9 mouse cellular contexts compared by ENCODE assay signal in genomic region chr7:45477003-45477402, GRCm38 (mm10). TPM values are rescaled to one million over a fixed set of nuclear protein-coding genes. Genes with fewer than 3 reads are reported as not detected.
DNase-seq lines count a peak whose midpoint lies in the region; ATAC-seq and TF ChIP-seq lines count a peak whose summit lies in the region.
"Had no signal": no experiment of that assay in that cellular context is flagged by ENCODE, and none has a peak within 500 bp of the region (broad histone marks: within the 10 kb centered on the region; RNA-seq: fewer than 3 reads in every experiment).

No protein-coding gene starts in this region.

- no peak overlapping the region for H3K4me3 ChIP-seq in forebrain, embryonic 11.5 days (ENCODE audit: low read depth, low read length)
- H3K4me3 ChIP-seq in forebrain, embryonic 12.5 days (replicated peaks): no peak overlapping the region
- H3K4me3 ChIP-seq in midbrain, embryonic 12.5 days: no peak overlapping the region
- H3K4me3 ChIP-seq in midbrain, embryonic 13.5 days (replicated peaks): no peak overlapping the region
- H3K4me3 ChIP-seq in hindbrain, postnatal 0 days (ENCODE audit: low read length): no peak overlapping the region

- peak; percentile 69 for DNase-seq in forebrain, embryonic 11.5 days (ENCODE audit: low spot score)
- DNase-seq in cerebellum, postnatal 10 days: peak; percentile 80 to 81
- peak; percentile 82 for DNase-seq in hindbrain, postnatal 0 days (ENCODE audit: low spot score)
- DNase-seq in lung, postnatal 14 days: peak; percentile 75
- peak; percentile 47 to 54 for DNase-seq in spleen, postnatal 36 days (ENCODE audit: low spot score in 2 of 2)

- H3K36me3 ChIP-seq in forebrain, embryonic 11.5 days (ENCODE audit: control insufficient read depth, insufficient read depth, low read length): no peaks in the 10 kb centered on the region
- H3K36me3 ChIP-seq in forebrain, embryonic 12.5 days (replicated peaks): no peaks in the 10 kb centered on the region
- no peaks in the 10 kb centered on the region for H3K36me3 ChIP-seq in midbrain, embryonic 12.5 days
- H3K36me3 ChIP-seq in midbrain, embryonic 13.5 days: no peaks in the 10 kb centered on the region
- H3K36me3 ChIP-seq in hindbrain, postnatal 0 days (ENCODE audit: insufficient read depth, low read length): no peaks in the 10 kb centered on the region

- no peak for ATAC-seq in forebrain, embryonic 11.5 days (replicated peaks; ENCODE audit: low FRiP score)
- ATAC-seq in forebrain, embryonic 12.5 days (ENCODE audit: low FRiP score): no peak
- ATAC-seq in midbrain, embryonic 12.5 days (ENCODE audit: low FRiP score, low read depth): peak; percentile 30; the same call in 1 of the 2 replicates
- ATAC-seq in midbrain, embryonic 13.5 days: no peak
- peak; percentile 50; the same call in 1 of the 2 replicates for ATAC-seq in hindbrain, postnatal 0 days

- H3K9me3 ChIP-seq in forebrain, embryonic 11.5 days (ENCODE audit: control insufficient read depth, low read length): no peaks in the 10 kb centered on the region
- no peaks in the 10 kb centered on the region for H3K9me3 ChIP-seq in forebrain, embryonic 12.5 days
- H3K9me3 ChIP-seq in midbrain, embryonic 12.5 days: no peaks in the 10 kb centered on the region
- H3K9me3 ChIP-seq in midbrain, embryonic 13.5 days: no peaks in the 10 kb centered on the region
- H3K9me3 ChIP-seq in hindbrain, postnatal 0 days (ENCODE audit: low read length): no peaks in the 10 kb centered on the region

- H3K9ac ChIP-seq in forebrain, embryonic 11.5 days (ENCODE audit: low read length): no peak overlapping the region
- no peak overlapping the region for H3K9ac ChIP-seq in forebrain, embryonic 12.5 days
- no peak overlapping the region for H3K9ac ChIP-seq in midbrain, embryonic 12.5 days (replicated peaks)
- H3K9ac ChIP-seq in midbrain, embryonic 13.5 days (replicated peaks): no peak overlapping the region
- H3K9ac ChIP-seq in hindbrain, postnatal 0 days (replicated peaks; ENCODE audit: low read length): no peak overlapping the region

- WGBS in forebrain, embryonic 11.5 days: 19% methylated on average over 3 of the region's 3 CpGs
- WGBS in forebrain, embryonic 12.5 days: 11% methylated on average over 3 of the region's 3 CpGs
- 14% methylated on average over 3 of the region's 3 CpGs for WGBS in midbrain, embryonic 12.5 days
- whole genome bisulfite sequencing in midbrain, embryonic 13.5 days: 17% methylated on average over 3 of the region's 3 CpGs
- 7% methylated on average over 3 of the region's 3 CpGs for WGBS in hindbrain, postnatal 0 days

- H3K4me2 ChIP-seq in forebrain, embryonic 11.5 days (ENCODE audit: low read depth, low read length, severe bottlenecking): no peak overlapping the region
- H3K4me2 ChIP-seq in forebrain, embryonic 12.5 days: no peak overlapping the region
- H3K4me2 ChIP-seq in midbrain, embryonic 12.5 days (replicated peaks): no peak overlapping the region
- H3K4me2 ChIP-seq in midbrain, embryonic 13.5 days (replicated peaks): no peak overlapping the region
- no peak overlapping the region for H3K4me2 ChIP-seq in hindbrain, postnatal 0 days (ENCODE audit: low read depth, low read length)

- TF ChIP-seq CTCF in hindbrain, postnatal 0 days (IDR thresholded peaks at IDR 0.05; ENCODE audit: low read depth): peak; percentile 88

- H3K27ac ChIP-seq in forebrain, embryonic 11.5 days (ENCODE audit: low read depth, low read length): no peak overlapping the region
- H3K27ac ChIP-seq in forebrain, embryonic 12.5 days: no peak overlapping the region
- no peak overlapping the region for H3K27ac ChIP-seq in midbrain, embryonic 12.5 days (replicated peaks)
- H3K27ac ChIP-seq in midbrain, embryonic 13.5 days: no peak overlapping the region
- no peak overlapping the region for H3K27ac ChIP-seq in hindbrain, postnatal 0 days

- H3K4me1 ChIP-seq in forebrain, embryonic 11.5 days (replicated peaks; ENCODE audit: control insufficient read depth, insufficient read depth, low read length): no peaks in the 10 kb centered on the region
- H3K4me1 ChIP-seq in forebrain, embryonic 12.5 days: no peaks in the 10 kb centered on the region
- H3K4me1 ChIP-seq in midbrain, embryonic 12.5 days: no peaks in the 10 kb centered on the region
- H3K4me1 ChIP-seq in midbrain, embryonic 13.5 days (replicated peaks): no peaks in the 10 kb centered on the region
- H3K4me1 ChIP-seq in hindbrain, postnatal 0 days (ENCODE audit: insufficient read depth, low read length): no peaks in the 10 kb centered on the region

- H3K27me3 ChIP-seq in forebrain, embryonic 11.5 days (ENCODE audit: control insufficient read depth, insufficient read depth, low read length): no peaks in the 10 kb centered on the region
- no peaks in the 10 kb centered on the region for H3K27me3 ChIP-seq in forebrain, embryonic 12.5 days
- H3K27me3 ChIP-seq in midbrain, embryonic 12.5 days: no peaks in the 10 kb centered on the region
- no peaks in the 10 kb centered on the region for H3K27me3 ChIP-seq in midbrain, embryonic 13.5 days
- H3K27me3 ChIP-seq in hindbrain, postnatal 0 days (ENCODE audit: insufficient read depth, low read length): no peaks in the 10 kb centered on the region

RNA-seq across cellular contexts. Expression of gene Tulp2, which starts 4.7 kb away (rescaled TPM):
- 0.13 and 0.29 TPM in 2 replicates for polyA plus RNA-seq in forebrain, embryonic 11.5 days (2014; fragmentation: Nextera tagmentation; extraction: Ambion mirVana)
- 0.29 and 0.34 TPM in 2 replicates for polyA plus RNA-seq in forebrain, embryonic 12.5 days (2016; fragmentation: Nextera tagmentation; extraction: Ambion mirVana)
- polyA plus RNA-seq in midbrain, embryonic 12.5 days (2016; fragmentation: Nextera tagmentation; extraction: Ambion mirVana): 0.22 TPM in 2 replicates
- 0.22 TPM in 1 of 2 replicates, not detected in the other for polyA plus RNA-seq in midbrain, embryonic 13.5 days (2015; fragmentation: Nextera tagmentation; extraction: Ambion mirVana)
- 0.21 TPM in 1 of 2 replicates, not detected in the other for total RNA-seq in hindbrain, postnatal 0 days (2014; rRNA removed)
- polyA plus RNA-seq in hindbrain, postnatal 0 days (2015; fragmentation: Nextera tagmentation; extraction: Ambion mirVana): 0.21 and 0.57 TPM in 2 replicates

RNA-seq across cellular contexts. Expression of gene Gm45808, which starts 9.6 kb away (rescaled TPM):
- polyA plus RNA-seq in forebrain, embryonic 11.5 days (2014; fragmentation: Nextera tagmentation; extraction: Ambion mirVana): not detected in 2 replicates
- polyA plus RNA-seq in forebrain, embryonic 12.5 days (2016; fragmentation: Nextera tagmentation; extraction: Ambion mirVana): not detected in 2 replicates
- not detected in 2 replicates for polyA plus RNA-seq in midbrain, embryonic 12.5 days (2016; fragmentation: Nextera tagmentation; extraction: Ambion mirVana)
- not detected in 2 replicates for polyA plus RNA-seq in midbrain, embryonic 13.5 days (2015; fragmentation: Nextera tagmentation; extraction: Ambion mirVana)
- total RNA-seq in hindbrain, postnatal 0 days (2014; rRNA removed): not detected in 2 replicates
- not detected in 2 replicates for polyA plus RNA-seq in hindbrain, postnatal 0 days (2015; fragmentation: Nextera tagmentation; extraction: Ambion mirVana)
- polyA plus RNA-seq: large intestine, adult 2 months had no signal

RNA-seq across cellular contexts. Expression of gene Bax, which starts 10.3 kb away (rescaled TPM):
- 192 and 202 TPM in 2 replicates for polyA plus RNA-seq in forebrain, embryonic 11.5 days (2014; fragmentation: Nextera tagmentation; extraction: Ambion mirVana)
- 240 and 256 TPM in 2 replicates for polyA plus RNA-seq in forebrain, embryonic 12.5 days (2016; fragmentation: Nextera tagmentation; extraction: Ambion mirVana)
- 241 and 250 TPM in 2 replicates for polyA plus RNA-seq in midbrain, embryonic 12.5 days (2016; fragmentation: Nextera tagmentation; extraction: Ambion mirVana)
- polyA plus RNA-seq in midbrain, embryonic 13.5 days (2015; fragmentation: Nextera tagmentation; extraction: Ambion mirVana): 259 and 265 TPM in 2 replicates
- 117 and 131 TPM in 2 replicates for total RNA-seq in hindbrain, postnatal 0 days (2014; rRNA removed)
- polyA plus RNA-seq in hindbrain, postnatal 0 days (2015; fragmentation: Nextera tagmentation; extraction: Ambion mirVana): 253 and 264 TPM in 2 replicates

RNA-seq across cellular contexts. Expression of gene Dhdh, which starts 11.6 kb away (rescaled TPM):
- polyA plus RNA-seq in forebrain, embryonic 11.5 days (2014; fragmentation: Nextera tagmentation; extraction: Ambion mirVana): 4.3 and 4.6 TPM in 2 replicates
- 3.0 and 3.6 TPM in 2 replicates for polyA plus RNA-seq in forebrain, embryonic 12.5 days (2016; fragmentation: Nextera tagmentation; extraction: Ambion mirVana)
- 3.2 and 3.6 TPM in 2 replicates for polyA plus RNA-seq in midbrain, embryonic 12.5 days (2016; fragmentation: Nextera tagmentation; extraction: Ambion mirVana)
- 3.3 and 3.6 TPM in 2 replicates for polyA plus RNA-seq in midbrain, embryonic 13.5 days (2015; fragmentation: Nextera tagmentation; extraction: Ambion mirVana)
- total RNA-seq in hindbrain, postnatal 0 days (2014; rRNA removed): 4.3 and 4.7 TPM in 2 replicates
- polyA plus RNA-seq in hindbrain, postnatal 0 days (2015; fragmentation: Nextera tagmentation; extraction: Ambion mirVana): 5.9 and 6.2 TPM in 2 replicates

RNA-seq across cellular contexts. Expression of gene Ftl1, which starts 17.3 kb away (rescaled TPM):
- 4,947 and 5,145 TPM in 2 replicates for polyA plus RNA-seq in forebrain, embryonic 11.5 days (2014; fragmentation: Nextera tagmentation; extraction: Ambion mirVana)
- 5,523 and 5,537 TPM in 2 replicates for polyA plus RNA-seq in forebrain, embryonic 12.5 days (2016; fragmentation: Nextera tagmentation; extraction: Ambion mirVana)
- polyA plus RNA-seq in midbrain, embryonic 12.5 days (2016; fragmentation: Nextera tagmentation; extraction: Ambion mirVana): 5,715 and 6,077 TPM in 2 replicates
- polyA plus RNA-seq in midbrain, embryonic 13.5 days (2015; fragmentation: Nextera tagmentation; extraction: Ambion mirVana): 6,845 and 7,096 TPM in 2 replicates
- total RNA-seq in hindbrain, postnatal 0 days (2014; rRNA removed): 2,068 and 2,255 TPM in 2 replicates
- polyA plus RNA-seq in hindbrain, postnatal 0 days (2015; fragmentation: Nextera tagmentation; extraction: Ambion mirVana): 4,654 and 4,668 TPM in 2 replicates

Comparison
In these comparisons a context has a peak if more than half of its experiments do, and no peak if none do; other contexts are left out.
1. ATAC-seq: peak in midbrain, embryonic 12.5 days (single experiment) and hindbrain, postnatal 0 days (single experiment); none in forebrain, embryonic 11.5 days (single experiment), forebrain, embryonic 12.5 days (single experiment) and midbrain, embryonic 13.5 days (single experiment).
2. Peak in every context shown above with its lines, with median percentiles within 50 percentile points of each other: DNase-seq.